8 mouse cellular contexts compared by ENCODE assay signal in genomic region chr5:143047586-143047985, GRCm38 (mm10).
DNase-seq lines count a peak whose midpoint lies in the region; ATAC-seq and TF ChIP-seq lines count a peak whose summit lies in the region.
"Had no signal": no experiment of that assay in that cellular context is flagged by ENCODE, and none has a peak within 500 bp of the region (broad histone marks: within the 10 kb centered on the region; RNA-seq: fewer than 3 reads in every experiment).

No protein-coding gene starts in this region.

- H3K4me2 ChIP-seq in hindbrain, embryonic 12.5 days (replicated peaks), result no peak overlapping the region
- H3K4me2 ChIP-seq in midbrain, embryonic 15.5 days, result no peak overlapping the region

- peaks cover 7% of the 10 kb centered on the region for H3K4me1 ChIP-seq in kidney, adult 2 months (ENCODE audit: control insufficient read depth, insufficient read depth, low read length)
- peaks cover 61% of the 10 kb centered on the region for H3K4me1 ChIP-seq in bone marrow macrophage, adult 2 months (ENCODE audit: control insufficient read depth, insufficient read depth, low read length)
- peaks cover 25% of the 10 kb centered on the region for H3K4me1 ChIP-seq in hindbrain, embryonic 12.5 days
- H3K4me1 ChIP-seq in midbrain, embryonic 15.5 days, result peaks cover 35% of the 10 kb centered on the region

- 76% methylated on average over 1 of the region's 1 CpGs for WGBS in kidney, adult 2 months
- 94% methylated on average over 1 of the region's 1 CpGs for WGBS in hindbrain, embryonic 12.5 days
- 88% methylated on average over 1 of the region's 1 CpGs for WGBS in midbrain, embryonic 15.5 days

- no peak for ATAC-seq in hindbrain, embryonic 12.5 days (ENCODE audit: low FRiP score)
- no peak for ATAC-seq in midbrain, embryonic 15.5 days (replicated peaks)

- no peaks in the 10 kb centered on the region for H3K36me3 ChIP-seq in kidney, adult 2 months (ENCODE audit: control insufficient read depth, insufficient read depth, low read length)
- H3K36me3 ChIP-seq in hindbrain, embryonic 12.5 days, result 0 out of 2 replicates have a peak, but pooled peaks cover 6% of the 10 kb centered on the region
- no peaks in the 10 kb centered on the region for H3K36me3 ChIP-seq in midbrain, embryonic 15.5 days (replicated peaks)

- DNase-seq in kidney, adult 2 months, result no peak
- no peak for DNase-seq in kidney, postnatal 36 days
- DNase-seq in urinary bladder, postnatal 36 days (ENCODE audit: low spot score in 2 of 2), result no peak
- DNase-seq in cerebellum, adult 9-11 months, result no peak
- DNase-seq: kidney, adult 11 months had no signal

- H3K27ac ChIP-seq in kidney, adult 2 months (ENCODE audit: insufficient read depth, low read depth, low read length), result peak overlapping the region; percentile 16; the same call in 1 of the 2 replicates
- H3K27ac ChIP-seq in bone marrow macrophage, adult 2 months (ENCODE audit: insufficient read depth, low read depth, low read length), result peak overlapping the region; percentile 84
- H3K27ac ChIP-seq in hindbrain, embryonic 12.5 days, result peak overlapping the region; percentile 77; the same call in 1 of the 2 replicates
- peak overlapping the region; percentile 72 for H3K27ac ChIP-seq in midbrain, embryonic 15.5 days

- no peak for TF ChIP-seq POLR2A in kidney, adult 2 months (IDR thresholded peaks at IDR 0.05; ENCODE audit: low read depth, low read length)
- TF ChIP-seq POLR2A in bone marrow macrophage, adult 2 months (IDR thresholded peaks at IDR 0.05; ENCODE audit: borderline replicate concordance, low read depth, low read length), result no peak

- H3K9me3 ChIP-seq in hindbrain, embryonic 12.5 days (replicated peaks), result no peaks in the 10 kb centered on the region
- no peaks in the 10 kb centered on the region for H3K9me3 ChIP-seq in midbrain, embryonic 15.5 days

- TF ChIP-seq CTCF in kidney, adult 2 months (conservative IDR thresholded peaks at IDR 0.05; ENCODE audit: insufficient read depth, insufficient read length, low read depth, low read length), result no peak
- no peak for TF ChIP-seq CTCF in bone marrow macrophage, adult 2 months (IDR thresholded peaks at IDR 0.05; ENCODE audit: low read depth, low read length)

- H3K27me3 ChIP-seq in kidney, adult 2 months (replicated peaks; ENCODE audit: control insufficient read depth, insufficient read depth, low read length), result no peaks in the 10 kb centered on the region
- no peaks in the 10 kb centered on the region for H3K27me3 ChIP-seq in hindbrain, embryonic 12.5 days
- H3K27me3 ChIP-seq in midbrain, embryonic 15.5 days (replicated peaks), result no peaks in the 10 kb centered on the region

- no peak overlapping the region for H3K9ac ChIP-seq in hindbrain, embryonic 12.5 days
- H3K9ac ChIP-seq in midbrain, embryonic 15.5 days, result no peak overlapping the region

- H3K4me3 ChIP-seq in kidney, adult 2 months (ENCODE audit: insufficient read depth, low read depth, low read length), result no peak overlapping the region
- no peak overlapping the region for H3K4me3 ChIP-seq in bone marrow macrophage, adult 2 months (ENCODE audit: insufficient read depth, low read length)
- no peak overlapping the region for H3K4me3 ChIP-seq in hindbrain, embryonic 12.5 days
- no peak overlapping the region for H3K4me3 ChIP-seq in midbrain, embryonic 15.5 days

Comparison
In these comparisons a context has a peak if more than half of its experiments do, and no peak if none do; other contexts are left out.
1. H3K27ac ChIP-seq: peak in every context shown above with its lines; median percentile 84 in bone marrow macrophage, adult 2 months; 77 in hindbrain, embryonic 12.5 days; 72 in midbrain, embryonic 15.5 days; 16 in kidney, adult 2 months.